Mouse (Mus musculus): ENCODE measurements around the gene Rybp. TPM values are rescaled to one million over a fixed set of nuclear protein-coding genes. Genes with fewer than 3 reads are reported as not detected.

The Rybp gene
- polyA plus RNA-seq, 1 experiment = 0.28 TPM

- Histone ChIP-seq H3K9me3 (ENCODE audit: control insufficient read depth, low read length) (no peaks in the 10 kb centered on the region), H3K4me1 (ENCODE audit: control insufficient read depth) (peaks cover 24% of the 10 kb centered on the region), H3K4me3 (replicated peaks) (no peak overlapping the region), H3K27me3 (ENCODE audit: control insufficient read depth) (no peaks in the 10 kb centered on the region), H3K36me3 (ENCODE audit: control insufficient read depth) (peaks cover 5% of the 10 kb centered on the region)
- TF ChIP-seq TAL1 (IDR thresholded peaks at IDR 0.05; ENCODE audit: low read length) (no peak), GATA1 (IDR thresholded peaks at IDR 0.05; ENCODE audit: low read length) (no peak)
Measured at GRCm38 (mm10) chr6:100275643-100276042, 11.6 kb downstream of the Rybp start.

GRCm38 (mm10) chr6:100273556-100273955 lies 13.7 kb downstream of the Rybp start:
- H3K4me1 ChIP-seq (ENCODE audit: control insufficient read depth) = peaks cover 19% of the 10 kb centered on the region
- H3K36me3 ChIP-seq (ENCODE audit: control insufficient read depth) = peaks cover 3% of the 10 kb centered on the region
- no peaks in the 10 kb centered on the region for H3K27me3 ChIP-seq (ENCODE audit: control insufficient read depth)
- no peak overlapping the region for H3K4me3 ChIP-seq (replicated peaks)
- TF ChIP-seq GATA1 (IDR thresholded peaks at IDR 0.05; ENCODE audit: low read length) (no peak), TAL1 (IDR thresholded peaks at IDR 0.05; ENCODE audit: low read length) (no peak)
- H3K9me3 ChIP-seq (ENCODE audit: control insufficient read depth, low read length) = no peaks in the 10 kb centered on the region

DNA sequence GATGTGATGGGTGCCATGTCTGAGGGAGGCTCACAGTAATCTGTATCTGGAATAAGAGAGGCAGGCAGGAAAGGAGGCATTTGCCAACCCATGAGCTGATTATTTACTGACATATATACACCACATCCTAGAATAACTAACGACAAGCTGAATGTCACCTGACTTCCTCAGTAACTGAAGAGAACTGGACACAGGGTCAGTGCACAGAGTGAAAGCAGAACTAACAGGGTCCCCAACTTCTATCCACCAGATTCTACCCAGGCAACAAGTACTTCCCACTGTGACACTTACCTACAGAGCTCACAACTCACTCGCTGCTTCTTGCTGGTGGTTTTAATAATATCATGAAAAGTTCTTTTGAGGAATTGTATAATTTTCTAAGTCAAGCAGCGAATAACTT lies 15.3 kb downstream of the Rybp start:
- Histone ChIP-seq H3K4me3 (replicated peaks) (no peak overlapping the region), H3K9me3 (ENCODE audit: control insufficient read depth, low read length) (no peaks in the 10 kb centered on the region), H3K4me1 (ENCODE audit: control insufficient read depth) (peaks cover 11% of the 10 kb centered on the region), H3K36me3 (ENCODE audit: control insufficient read depth) (no peaks in the 10 kb centered on the region; the same call in 1 of the 2 replicates), H3K27me3 (ENCODE audit: control insufficient read depth) (no peaks in the 10 kb centered on the region)
- no peak for TF ChIP-seq GATA1 (IDR thresholded peaks at IDR 0.05; ENCODE audit: low read length)
- no peak for TF ChIP-seq TAL1 (IDR thresholded peaks at IDR 0.05; ENCODE audit: low read length)

DNA sequence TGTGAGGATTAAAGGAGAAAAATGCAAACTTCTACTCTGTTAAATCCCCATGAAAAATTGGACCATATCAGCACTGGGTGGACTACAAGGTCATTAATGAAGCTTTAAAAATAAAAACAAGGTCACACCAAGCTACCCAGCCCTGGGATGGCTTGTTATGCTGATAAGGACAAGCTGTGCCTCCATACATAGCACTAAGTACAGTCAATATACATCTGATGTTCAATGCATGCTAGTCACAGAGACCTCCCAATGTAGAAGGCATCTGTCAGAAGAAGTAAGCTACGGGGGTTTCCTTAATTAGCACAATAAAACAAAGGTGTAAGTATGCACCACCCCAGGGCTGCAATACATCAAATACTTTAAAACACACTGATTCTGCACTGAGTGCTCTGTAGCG lies 16.5 kb downstream of the Rybp start:
- Histone ChIP-seq H3K36me3 (ENCODE audit: control insufficient read depth) (no peaks in the 10 kb centered on the region; the same call in 1 of the 2 replicates), H3K4me1 (ENCODE audit: control insufficient read depth) (peaks cover 4% of the 10 kb centered on the region), H3K27me3 (ENCODE audit: control insufficient read depth) (no peaks in the 10 kb centered on the region), H3K4me3 (replicated peaks) (no peak overlapping the region), H3K9me3 (ENCODE audit: control insufficient read depth, low read length) (no peaks in the 10 kb centered on the region)
- TF ChIP-seq TAL1 (IDR thresholded peaks at IDR 0.05; ENCODE audit: low read length) = no peak

DNA sequence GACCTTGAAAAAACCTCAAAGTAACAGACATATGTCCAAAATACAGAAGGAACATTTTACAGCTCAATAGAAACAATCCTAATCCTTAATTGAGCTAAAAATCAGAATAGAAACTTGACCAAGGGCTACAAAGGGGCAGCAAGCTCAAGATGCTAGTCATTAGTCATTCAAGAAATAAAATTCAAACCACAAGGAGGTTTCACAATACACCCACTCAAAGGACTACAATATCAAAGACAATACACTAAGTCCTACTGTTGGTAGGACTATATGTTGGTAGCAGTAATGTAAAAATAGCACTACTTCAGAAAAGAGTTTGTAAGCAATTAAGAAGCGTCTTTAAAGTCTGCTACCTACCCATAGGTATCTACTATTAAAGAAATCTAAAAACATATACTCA lies 27.7 kb downstream of the Rybp start:
- TF ChIP-seq GATA1 (IDR thresholded peaks at IDR 0.05; ENCODE audit: low read length) (no peak), TAL1 (IDR thresholded peaks at IDR 0.05; ENCODE audit: low read length) (no peak)
- Histone ChIP-seq H3K36me3 (ENCODE audit: control insufficient read depth) (no peaks in the 10 kb centered on the region), H3K27me3 (ENCODE audit: control insufficient read depth) (no peaks in the 10 kb centered on the region), H3K4me1 (ENCODE audit: control insufficient read depth) (peaks cover 14% of the 10 kb centered on the region), H3K9me3 (ENCODE audit: control insufficient read depth, low read length) (no peaks in the 10 kb centered on the region), H3K4me3 (replicated peaks) (no peak overlapping the region)

GRCm38 (mm10) chr6:100258278-100258677 lies 29.0 kb downstream of the Rybp start:
- no peaks in the 10 kb centered on the region for H3K36me3 ChIP-seq (ENCODE audit: control insufficient read depth)
- H3K4me3 ChIP-seq (replicated peaks) = no peak overlapping the region
- no peaks in the 10 kb centered on the region for H3K27me3 ChIP-seq (ENCODE audit: control insufficient read depth)
- TF ChIP-seq TAL1 (IDR thresholded peaks at IDR 0.05; ENCODE audit: low read length) (no peak), GATA1 (IDR thresholded peaks at IDR 0.05; ENCODE audit: low read length) (no peak)
- peaks cover 11% of the 10 kb centered on the region for H3K4me1 ChIP-seq (ENCODE audit: control insufficient read depth)
- no peaks in the 10 kb centered on the region for H3K9me3 ChIP-seq (ENCODE audit: control insufficient read depth, low read length)

DNA sequence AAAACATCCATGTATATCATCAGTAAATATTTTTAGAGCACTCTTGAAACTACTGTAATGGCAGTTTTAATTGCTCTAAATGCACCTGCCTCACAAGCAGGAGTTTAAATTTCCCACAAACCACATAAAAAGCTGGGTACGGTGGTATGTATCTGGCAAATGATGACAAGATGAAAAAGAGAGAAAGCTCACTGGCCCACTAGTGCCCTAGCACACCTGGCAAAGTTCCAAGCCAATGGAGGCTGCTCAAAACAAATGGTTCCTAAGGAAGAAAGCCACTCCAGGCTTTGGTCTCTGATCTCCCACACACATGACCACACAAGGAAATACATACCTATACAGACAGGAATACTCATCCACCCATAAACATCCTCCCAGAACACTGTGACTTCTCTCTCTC lies 31.9 kb downstream of the Rybp start:
- H3K36me3 ChIP-seq (ENCODE audit: control insufficient read depth) = no peaks in the 10 kb centered on the region
- no peaks in the 10 kb centered on the region for H3K9me3 ChIP-seq (ENCODE audit: control insufficient read depth, low read length)
- no peaks in the 10 kb centered on the region for H3K27me3 ChIP-seq (ENCODE audit: control insufficient read depth)
- H3K4me1 ChIP-seq (ENCODE audit: control insufficient read depth) = peaks cover 11% of the 10 kb centered on the region
- no peak for TF ChIP-seq GATA1 (IDR thresholded peaks at IDR 0.05; ENCODE audit: low read length)
- TF ChIP-seq TAL1 (IDR thresholded peaks at IDR 0.05; ENCODE audit: low read length) = no peak
- no peak overlapping the region for H3K4me3 ChIP-seq (replicated peaks)

DNA sequence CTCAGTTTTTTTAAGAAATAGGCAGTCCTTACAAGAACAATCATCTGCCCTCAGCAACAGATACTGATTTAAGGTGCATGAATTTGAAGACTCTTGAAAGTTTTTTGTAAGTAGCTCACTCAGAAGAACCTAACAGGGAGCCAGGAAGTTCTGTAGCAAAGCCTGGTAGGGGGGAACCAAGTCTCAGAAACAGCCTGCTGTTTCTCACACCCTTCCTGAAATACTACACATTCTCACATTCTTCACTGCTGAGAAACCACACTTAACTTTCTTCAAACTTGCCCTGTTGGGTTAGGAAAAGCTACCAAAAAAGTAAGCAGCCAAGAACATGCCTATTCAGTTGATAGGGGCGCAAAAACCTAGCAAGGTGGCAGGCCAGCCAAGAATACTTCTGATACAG lies 32.6 kb downstream of the Rybp start:
- Histone ChIP-seq H3K36me3 (ENCODE audit: control insufficient read depth) (no peaks in the 10 kb centered on the region), H3K9me3 (ENCODE audit: control insufficient read depth, low read length) (no peaks in the 10 kb centered on the region), H3K4me1 (ENCODE audit: control insufficient read depth) (peaks cover 11% of the 10 kb centered on the region), H3K4me3 (replicated peaks) (no peak overlapping the region), H3K27me3 (ENCODE audit: control insufficient read depth) (no peaks in the 10 kb centered on the region)
- no peak for TF ChIP-seq GATA1 (IDR thresholded peaks at IDR 0.05; ENCODE audit: low read length)
- TF ChIP-seq TAL1 (IDR thresholded peaks at IDR 0.05; ENCODE audit: low read length) = no peak

DNA sequence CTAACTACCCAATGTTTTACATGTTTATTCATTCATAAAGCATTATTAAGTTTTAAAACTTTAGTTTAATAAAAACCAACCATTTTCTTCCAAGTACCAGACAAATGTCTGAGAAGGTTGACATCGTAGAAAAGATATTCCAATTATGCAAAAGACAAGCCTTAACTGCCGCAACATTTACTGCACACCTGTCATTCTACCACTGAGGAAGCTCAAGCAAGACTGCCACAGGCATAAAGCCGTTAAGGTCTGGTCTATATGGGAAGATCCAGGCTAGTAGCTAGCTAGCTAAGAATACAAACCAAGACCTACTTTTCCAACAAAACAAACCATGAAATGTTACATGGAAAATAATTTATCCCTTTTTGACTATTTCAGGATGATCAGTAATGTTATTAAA lies 42.8 kb downstream of the Rybp start:
- no peak for TF ChIP-seq GATA1 (IDR thresholded peaks at IDR 0.05; ENCODE audit: low read length)
- TF ChIP-seq TAL1 (IDR thresholded peaks at IDR 0.05; ENCODE audit: low read length) = no peak
- H3K4me1 ChIP-seq (ENCODE audit: control insufficient read depth) = peaks cover 6% of the 10 kb centered on the region
- H3K27me3 ChIP-seq (ENCODE audit: control insufficient read depth) = no peaks in the 10 kb centered on the region

GRCm38 (mm10) chr6:100235036-100235435 lies 52.2 kb downstream of the Rybp start:
- H3K4me1 ChIP-seq (ENCODE audit: control insufficient read depth) = peaks cover 39% of the 10 kb centered on the region
- TF ChIP-seq TAL1 (IDR thresholded peaks at IDR 0.05; ENCODE audit: low read length) (no peak), GATA1 (IDR thresholded peaks at IDR 0.05; ENCODE audit: low read length) (no peak)
- no peaks in the 10 kb centered on the region for H3K9me3 ChIP-seq (ENCODE audit: control insufficient read depth, low read length)
- peaks cover 5% of the 10 kb centered on the region for H3K36me3 ChIP-seq (ENCODE audit: control insufficient read depth)
- H3K27me3 ChIP-seq (ENCODE audit: control insufficient read depth) = no peaks in the 10 kb centered on the region
- no peak overlapping the region for H3K4me3 ChIP-seq (replicated peaks)

More for the DNA sequence above, 42.8 kb downstream of the Rybp start:
- H3K36me3 ChIP-seq (ENCODE audit: control insufficient read depth) = no peaks in the 10 kb centered on the region
- no peak overlapping the region for H3K4me3 ChIP-seq (replicated peaks)
- H3K9me3 ChIP-seq (ENCODE audit: control insufficient read depth, low read length) = no peaks in the 10 kb centered on the region
